Mouse (Mus musculus) heart, postnatal 0 days (tissue): Measurements from ENCODE around the gene Rasgrp2.

Source experiments
- CTCF ChIP-seq: IDR thresholded peaks from 2 replicates; pipeline ENCODE4 v1.5.1; 2016; ENCODE audit warnings: antibody characterized with exemption, control low read depth, low read depth
- EP300 ChIP-seq: IDR thresholded peaks from 2 replicates; pipeline ENCODE4 v1.6.1; 2016; ENCODE audit warnings: antibody characterized with exemption, low read depth

DNA sequence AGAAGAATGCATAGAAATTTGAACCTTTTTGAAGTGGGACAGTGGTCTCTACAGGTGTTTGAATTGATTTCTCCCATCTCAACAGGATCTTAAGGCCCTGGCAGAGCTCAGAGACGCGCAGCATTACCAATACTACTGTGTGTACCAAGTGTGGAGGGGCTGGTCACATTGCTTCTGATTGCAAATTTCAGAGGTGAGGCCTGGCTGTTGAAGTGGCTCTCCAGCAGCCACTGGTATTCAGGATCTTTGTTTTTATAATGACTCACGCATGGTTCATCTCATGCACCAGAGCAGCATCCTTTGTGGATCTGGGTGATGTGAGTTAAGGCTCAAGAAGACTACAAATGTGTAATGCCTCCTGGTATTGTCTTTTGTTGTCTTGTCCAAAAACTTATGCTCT lies 26.7 kb upstream of the Rasgrp2 start:
- no peak for TF ChIP-seq CTCF
- TF ChIP-seq EP300, result no peak
